Mouse (Mus musculus): ENCODE measurements around the gene Sec16a.

Sec16a gene

GRCm38 (mm10) chr2:26402265-26402664 is 42.8 kb downstream of the Sec16a start:
- no peak for TF ChIP-seq CTCF (conservative IDR thresholded peaks at IDR 0.05; ENCODE audit: low read length)
- no peak for TF ChIP-seq POU5F1 (IDR thresholded peaks at IDR 0.05; ENCODE audit: borderline replicate concordance, low read length)
- no peak for TF ChIP-seq NANOG (IDR thresholded peaks at IDR 0.05; ENCODE audit: borderline replicate concordance, low read length)
- peaks cover 15% of the 10 kb centered on the region for H3K4me1 ChIP-seq (replicated peaks; ENCODE audit: low read depth, low read length)
- peaks cover 69% of the 10 kb centered on the region for H3K36me3 ChIP-seq (ENCODE audit: insufficient read depth, low read length)

GRCm38 (mm10) chr2:26401023-26401422 is 44.0 kb downstream of the Sec16a start:
- Histone ChIP-seq H3K9me3 (ENCODE audit: low read length) (no peaks in the 10 kb centered on the region), H3K36me3 (ENCODE audit: insufficient read depth, low read length) (peaks cover 69% of the 10 kb centered on the region), H3K27me3 (ENCODE audit: insufficient read depth, low read length) (no peaks in the 10 kb centered on the region), H3K4me3 (replicated peaks; ENCODE audit: low read length) (no peak overlapping the region), H3K4me1 (replicated peaks; ENCODE audit: low read depth, low read length) (peaks cover 17% of the 10 kb centered on the region)
- TF ChIP-seq POU5F1 (IDR thresholded peaks at IDR 0.05; ENCODE audit: borderline replicate concordance, low read length), result no peak
- TF ChIP-seq CTCF (conservative IDR thresholded peaks at IDR 0.05; ENCODE audit: low read length), result no peak

More at GRCm38 (mm10) chr2:26402265-26402664, 42.8 kb downstream of the Sec16a start:
- no peaks in the 10 kb centered on the region for H3K27me3 ChIP-seq (ENCODE audit: insufficient read depth, low read length)
- H3K4me3 ChIP-seq (replicated peaks; ENCODE audit: low read length), result no peak overlapping the region
- no peaks in the 10 kb centered on the region for H3K9me3 ChIP-seq (ENCODE audit: low read length)

- peaks cover 17% of the 10 kb centered on the region for H3K4me1 ChIP-seq (replicated peaks; ENCODE audit: low read depth, low read length)
- H3K27me3 ChIP-seq (ENCODE audit: insufficient read depth, low read length), result no peaks in the 10 kb centered on the region
- peaks cover 72% of the 10 kb centered on the region for H3K36me3 ChIP-seq (ENCODE audit: insufficient read depth, low read length)
- H3K4me3 ChIP-seq (replicated peaks; ENCODE audit: low read length), result no peak overlapping the region
- H3K9me3 ChIP-seq (ENCODE audit: low read length), result no peaks in the 10 kb centered on the region
- TF ChIP-seq NANOG (IDR thresholded peaks at IDR 0.05; ENCODE audit: borderline replicate concordance, low read length), result no peak
- TF ChIP-seq POU5F1 (IDR thresholded peaks at IDR 0.05; ENCODE audit: borderline replicate concordance, low read length), result no peak
- TF ChIP-seq CTCF (conservative IDR thresholded peaks at IDR 0.05; ENCODE audit: low read length), result no peak
These were observed 44.7 kb downstream of the Sec16a start for GRCm38 (mm10) chr2:26400296-26400695.

- no peaks in the 10 kb centered on the region for H3K9me3 ChIP-seq (ENCODE audit: low read length)
- no peaks in the 10 kb centered on the region for H3K27me3 ChIP-seq (ENCODE audit: insufficient read depth, low read length)
- H3K36me3 ChIP-seq (ENCODE audit: insufficient read depth, low read length), result peaks cover 79% of the 10 kb centered on the region
- TF ChIP-seq NANOG (IDR thresholded peaks at IDR 0.05; ENCODE audit: borderline replicate concordance, low read length) (no peak), CTCF (conservative IDR thresholded peaks at IDR 0.05; ENCODE audit: low read length) (no peak), POU5F1 (IDR thresholded peaks at IDR 0.05; ENCODE audit: borderline replicate concordance, low read length) (no peak)
- peaks cover 15% of the 10 kb centered on the region for H3K4me1 ChIP-seq (replicated peaks; ENCODE audit: low read depth, low read length)
- no peak overlapping the region for H3K4me3 ChIP-seq (replicated peaks; ENCODE audit: low read length)
These were observed 45.4 kb downstream of the Sec16a start for GRCm38 (mm10) chr2:26399647-26400046.

- Histone ChIP-seq H3K36me3 (ENCODE audit: insufficient read depth, low read length) (peaks cover 86% of the 10 kb centered on the region), H3K4me3 (replicated peaks; ENCODE audit: low read length) (no peak overlapping the region), H3K9me3 (ENCODE audit: low read length) (no peaks in the 10 kb centered on the region), H3K27me3 (ENCODE audit: insufficient read depth, low read length) (no peaks in the 10 kb centered on the region), H3K4me1 (replicated peaks; ENCODE audit: low read depth, low read length) (peaks cover 15% of the 10 kb centered on the region)
- TF ChIP-seq CTCF (conservative IDR thresholded peaks at IDR 0.05; ENCODE audit: low read length) (no peak), NANOG (IDR thresholded peaks at IDR 0.05; ENCODE audit: borderline replicate concordance, low read length) (no peak), POU5F1 (IDR thresholded peaks at IDR 0.05; ENCODE audit: borderline replicate concordance, low read length) (no peak)
These were observed 46.0 kb downstream of the Sec16a start for GRCm38 (mm10) chr2:26398978-26399377.

GRCm38 (mm10) chr2:26391617-26392016 is 53.4 kb downstream of the Sec16a start:
- H3K4me1 ChIP-seq (replicated peaks; ENCODE audit: low read depth, low read length), result peaks cover 31% of the 10 kb centered on the region
- no peaks in the 10 kb centered on the region for H3K27me3 ChIP-seq (ENCODE audit: insufficient read depth, low read length)
- H3K4me3 ChIP-seq (replicated peaks; ENCODE audit: low read length), result no peak overlapping the region
- TF ChIP-seq NANOG (IDR thresholded peaks at IDR 0.05; ENCODE audit: borderline replicate concordance, low read length) (no peak), CTCF (conservative IDR thresholded peaks at IDR 0.05; ENCODE audit: low read length) (no peak)
- H3K36me3 ChIP-seq (ENCODE audit: insufficient read depth, low read length), result peaks cover 82% of the 10 kb centered on the region
- H3K9me3 ChIP-seq (ENCODE audit: low read length), result no peaks in the 10 kb centered on the region

GRCm38 (mm10) chr2:26390954-26391353 is 54.1 kb downstream of the Sec16a start:
- peaks cover 31% of the 10 kb centered on the region for H3K4me1 ChIP-seq (replicated peaks; ENCODE audit: low read depth, low read length)
- peaks cover 82% of the 10 kb centered on the region for H3K36me3 ChIP-seq (ENCODE audit: insufficient read depth, low read length)
- TF ChIP-seq POU5F1 (IDR thresholded peaks at IDR 0.05; ENCODE audit: borderline replicate concordance, low read length), result no peak
- no peak for TF ChIP-seq CTCF (conservative IDR thresholded peaks at IDR 0.05; ENCODE audit: low read length)
- TF ChIP-seq NANOG (IDR thresholded peaks at IDR 0.05; ENCODE audit: borderline replicate concordance, low read length), result no peak

DNA sequence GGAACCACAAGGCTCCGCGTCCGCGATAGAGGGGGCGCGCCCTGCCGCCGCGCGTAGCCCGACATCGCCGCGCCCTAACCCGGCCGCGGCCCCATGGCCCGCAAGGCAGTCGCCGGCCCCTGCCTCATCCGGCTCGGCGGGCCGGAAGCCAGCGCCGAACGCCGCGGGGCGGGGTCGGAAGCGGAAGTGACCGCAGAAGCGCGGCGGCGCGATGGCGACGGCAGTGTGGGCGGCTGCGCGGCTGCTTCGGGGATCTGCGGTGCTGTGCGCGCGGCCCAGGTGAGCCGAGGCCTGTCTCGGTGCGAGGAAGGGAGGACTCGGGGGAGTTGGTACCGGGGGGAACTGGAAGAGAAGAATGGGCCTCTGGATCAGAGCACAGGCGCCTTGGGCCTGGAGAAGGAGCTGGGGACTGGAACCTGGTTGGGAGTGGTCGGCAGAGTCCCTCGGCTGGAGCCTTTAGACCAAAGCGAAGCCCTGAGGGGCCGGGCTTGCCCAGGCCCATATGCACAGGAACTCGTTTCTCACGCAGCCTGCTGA is 55.8 kb downstream of the Sec16a start, which contains the start of the genes Entr1 and Pmpca:
Entr1 (minus strand) TSS at position 163 of the 537 bp plus-strand sequence.
Pmpca (plus strand) TSS at position 186 of the 537 bp plus-strand sequence.
- H3K27me3 ChIP-seq (ENCODE audit: insufficient read depth, low read length), result no peaks in the 10 kb centered on the region
- no peaks in the 10 kb centered on the region for H3K9me3 ChIP-seq (ENCODE audit: low read length)
- H3K36me3 ChIP-seq (ENCODE audit: insufficient read depth, low read length), result peaks cover 82% of the 10 kb centered on the region
- no peak for TF ChIP-seq POU5F1 (IDR thresholded peaks at IDR 0.05; ENCODE audit: borderline replicate concordance, low read length)
- TF ChIP-seq NANOG (IDR thresholded peaks at IDR 0.05; ENCODE audit: borderline replicate concordance, low read length), result no peak
- no peak for TF ChIP-seq CTCF (conservative IDR thresholded peaks at IDR 0.05; ENCODE audit: low read length)
- peak within 1 kb of the TSS; percentile 97 for H3K4me3 ChIP-seq (replicated peaks; ENCODE audit: low read length)
- peaks cover 31% of the 10 kb centered on the region for H3K4me1 ChIP-seq (replicated peaks; ENCODE audit: low read depth, low read length)

More at GRCm38 (mm10) chr2:26390954-26391353, 54.1 kb downstream of the Sec16a start:
- no peaks in the 10 kb centered on the region for H3K9me3 ChIP-seq (ENCODE audit: low read length)
- H3K27me3 ChIP-seq (ENCODE audit: insufficient read depth, low read length), result no peaks in the 10 kb centered on the region
- 0 out of 2 replicates have a peak overlapping the region, but pooled peaks have one; percentile 97 for H3K4me3 ChIP-seq (replicated peaks; ENCODE audit: low read length)

- Histone ChIP-seq H3K27me3 (ENCODE audit: insufficient read depth, low read length) (no peaks in the 10 kb centered on the region), H3K4me3 (replicated peaks; ENCODE audit: low read length) (peak overlapping the region; percentile 97), H3K36me3 (ENCODE audit: insufficient read depth, low read length) (peaks cover 82% of the 10 kb centered on the region), H3K4me1 (replicated peaks; ENCODE audit: low read depth, low read length) (peaks cover 31% of the 10 kb centered on the region), H3K9me3 (ENCODE audit: low read length) (no peaks in the 10 kb centered on the region)
- TF ChIP-seq POU5F1 (IDR thresholded peaks at IDR 0.05; ENCODE audit: borderline replicate concordance, low read length), result no peak
- no peak for TF ChIP-seq CTCF (conservative IDR thresholded peaks at IDR 0.05; ENCODE audit: low read length)
- no peak for TF ChIP-seq NANOG (IDR thresholded peaks at IDR 0.05; ENCODE audit: borderline replicate concordance, low read length)
These were observed 56.3 kb downstream of the Sec16a start for GRCm38 (mm10) chr2:26388682-26389153.

Measured in E14TG2a.4 (cell line).